Mouse (Mus musculus) CH12.LX (cell line): ENCODE data around the gene Vstm5.

ENCODE experiments used
- IRF4 ChIP-seq: IDR thresholded peaks from 2 replicates; pipeline ENCODE4 v1.6.1; 2014; ENCODE audit warnings: low read depth, mild to moderate bottlenecking, inconsistent platforms, low read length, improper control_type of control experiment
- POLR2A ChIP-seq: IDR thresholded peaks from 2 replicates; pipeline ENCODE4 v1.6.1; 2011; ENCODE audit warnings: low read depth, mild to moderate bottlenecking, improper control_type of control experiment, low read length
- SIN3A ChIP-seq: IDR thresholded peaks from 2 replicates; pipeline ENCODE4 v1.6.1; 2012; ENCODE audit warnings: low read length, improper control_type of control experiment, inconsistent platforms
- USF1 ChIP-seq: IDR thresholded peaks from 2 replicates; pipeline ENCODE4 v1.6.1; 2014; ENCODE audit warnings: low read depth, mild to moderate bottlenecking, inconsistent platforms, low read length, improper control_type of control experiment

DNA sequence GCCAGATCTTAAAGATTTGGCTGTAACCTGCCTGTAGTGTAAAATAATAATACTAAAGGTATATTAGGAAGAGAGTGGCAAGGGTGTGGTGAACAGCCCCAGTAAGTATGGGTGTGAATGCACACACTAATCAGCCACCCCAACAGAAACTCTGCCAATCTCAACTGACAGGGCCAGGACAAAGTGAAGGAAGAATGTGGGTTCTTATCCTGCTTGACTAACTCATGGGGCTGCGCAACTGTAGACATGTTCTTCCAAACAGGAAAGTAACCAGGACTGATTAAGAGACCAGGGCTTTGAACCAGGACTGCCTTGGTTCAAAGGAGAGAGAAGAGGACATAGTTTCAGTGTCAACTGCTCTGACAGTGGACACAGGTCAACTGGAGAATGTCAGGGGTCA, 3.3 kb downstream of the Vstm5 start:
- TF ChIP-seq SIN3A = no peak
- TF ChIP-seq USF1 = no peak
- TF ChIP-seq POLR2A = no peak
- no peak for TF ChIP-seq IRF4
